Mouse (Mus musculus): ENCODE measurements around the gene Efna5. TPM values are rescaled to one million over a fixed set of nuclear protein-coding genes. Genes with fewer than 3 reads are reported as not detected.

Gene Efna5
- polyA plus RNA-seq, 1 experiment, result 2.8 TPM

DNA sequence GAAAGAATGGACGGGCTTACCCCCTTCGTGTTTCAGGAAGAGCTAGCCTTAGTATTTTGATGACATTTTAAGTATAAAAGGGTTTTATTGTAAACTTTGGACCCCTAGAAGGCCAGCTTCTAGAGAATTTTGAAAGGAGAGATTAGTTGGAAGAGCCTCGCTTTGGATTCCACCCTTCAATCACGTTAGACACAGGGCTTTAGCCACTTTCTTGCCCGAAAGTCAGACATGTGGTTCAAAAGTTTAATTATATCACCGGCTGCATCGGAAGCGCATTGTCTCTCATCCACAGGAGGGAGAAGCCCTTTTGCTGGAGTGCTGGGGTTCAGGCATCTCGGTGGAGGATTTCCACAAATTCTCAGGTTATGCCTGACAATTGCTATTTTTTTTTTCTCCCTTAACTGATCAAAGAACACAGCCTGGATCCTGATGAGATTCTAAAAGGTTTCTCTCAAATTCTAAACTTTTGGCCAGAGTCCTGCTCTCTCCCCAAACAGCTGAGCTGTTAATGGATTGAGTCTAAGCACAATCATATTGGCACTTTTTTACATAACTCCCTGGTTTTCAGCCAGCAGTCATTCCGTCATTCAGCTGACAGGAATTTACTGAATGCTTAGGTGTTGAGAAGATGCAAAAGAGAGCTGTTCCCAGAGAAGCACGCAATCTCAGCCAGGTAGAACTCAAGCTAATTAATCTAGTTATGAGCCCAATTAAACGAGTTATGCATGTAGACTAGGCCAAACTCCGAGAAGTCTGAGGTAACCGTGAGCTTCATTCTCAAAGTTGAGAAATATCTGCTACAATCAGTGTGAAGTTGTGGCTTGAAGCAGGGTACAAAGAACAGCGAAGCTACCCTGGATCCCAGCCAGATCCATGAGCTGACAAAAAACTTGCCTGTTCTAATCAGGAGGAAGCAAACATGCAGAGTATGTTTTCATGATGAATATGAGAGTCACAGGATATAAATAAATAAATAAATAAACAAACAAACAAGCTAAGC is 91.5 kb downstream of the Efna5 start:
- TF ChIP-seq REST (IDR thresholded peaks at IDR 0.05; ENCODE audit: insufficient read depth, insufficient read length) (no peak), USF1 (IDR thresholded peaks at IDR 0.05; ENCODE audit: low read depth) (no peak), TCF12 (IDR thresholded peaks at IDR 0.05; ENCODE audit: insufficient read depth, poor library complexity, severe bottlenecking) (no peak), MYOD1 (IDR thresholded peaks at IDR 0.05; ENCODE audit: control insufficient read depth in 1 of 3, insufficient read length in 2 of 3, low read depth in 2 of 3) (no peak), TCF3 (IDR thresholded peaks at IDR 0.05; ENCODE audit: insufficient read length, low read depth) (no peak), CEBPB (IDR thresholded peaks at IDR 0.05; ENCODE audit: insufficient read depth, poor library complexity, severe bottlenecking) (no peak), SRF (IDR thresholded peaks at IDR 0.05; ENCODE audit: control insufficient read depth, insufficient read length, low read depth) (no peak), POLR2A (IDR thresholded peaks at IDR 0.05; ENCODE audit: insufficient read length, low read depth) (no peak), E2F4 (IDR thresholded peaks at IDR 0.05; ENCODE audit: insufficient read depth) (no peak), MYOG (IDR thresholded peaks at IDR 0.05; ENCODE audit: control insufficient read depth in 1 of 3, insufficient read depth in 1 of 3, insufficient read length in 2 of 3, low read depth in 2 of 3) (no peak), MAX (IDR thresholded peaks at IDR 0.05; ENCODE audit: low read depth) (no peak), POLR2AphosphoS2 (IDR thresholded peaks at IDR 0.05; ENCODE audit: insufficient read length, low read depth) (no peak)
- no peaks in the 10 kb centered on the region for H3K27me3 ChIP-seq (ENCODE audit: control insufficient read depth, insufficient read depth, insufficient read length)
- H3K4me3 ChIP-seq, result no peak overlapping the region
- H3ac ChIP-seq (ENCODE audit: control insufficient read depth, insufficient read length), result no peak overlapping the region
- no peak overlapping the region for H3K4me2 ChIP-seq (ENCODE audit: low read depth)
- peaks cover 10% of the 10 kb centered on the region for H3K79me2 ChIP-seq (ENCODE audit: control insufficient read depth, insufficient read depth)
- no peaks in the 10 kb centered on the region for H3K36me3 ChIP-seq (ENCODE audit: control insufficient read depth, insufficient read depth)

DNA sequence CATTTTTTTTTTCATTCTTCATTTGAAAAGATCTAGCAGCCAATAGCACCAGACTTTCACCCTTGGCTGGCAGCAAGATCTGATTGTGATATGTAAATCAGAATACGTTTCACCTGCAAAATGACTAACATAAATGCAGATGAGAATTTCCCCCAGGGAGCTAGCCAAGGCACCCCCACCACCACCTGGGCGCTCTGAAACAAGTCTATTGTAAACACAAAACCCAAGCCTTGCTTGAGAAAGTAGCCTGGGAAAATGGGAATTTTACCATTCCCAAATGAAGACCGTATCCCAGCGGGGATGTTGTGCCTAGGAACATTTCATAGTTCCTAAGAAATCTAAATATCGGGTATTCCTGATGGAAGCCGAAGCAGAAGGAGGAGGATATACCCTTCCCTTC is 92.3 kb downstream of the Efna5 start:
- Histone ChIP-seq H3K4me3 (no peak overlapping the region), H3K4me2 (ENCODE audit: low read depth) (no peak overlapping the region), H3K36me3 (ENCODE audit: control insufficient read depth, insufficient read depth) (no peaks in the 10 kb centered on the region), H3K27me3 (ENCODE audit: control insufficient read depth, insufficient read depth, insufficient read length) (no peaks in the 10 kb centered on the region), H3ac (ENCODE audit: control insufficient read depth, insufficient read length) (no peak overlapping the region), H3K79me2 (ENCODE audit: control insufficient read depth, insufficient read depth) (peaks cover 10% of the 10 kb centered on the region)
- TF ChIP-seq USF1 (IDR thresholded peaks at IDR 0.05; ENCODE audit: low read depth), result no peak
- no peak for TF ChIP-seq POLR2AphosphoS2 (IDR thresholded peaks at IDR 0.05; ENCODE audit: insufficient read length, low read depth)
- TF ChIP-seq TCF12 (IDR thresholded peaks at IDR 0.05; ENCODE audit: insufficient read depth, poor library complexity, severe bottlenecking), result no peak
- TF ChIP-seq E2F4 (IDR thresholded peaks at IDR 0.05; ENCODE audit: insufficient read depth), result no peak
- TF ChIP-seq MYOD1 (IDR thresholded peaks at IDR 0.05; ENCODE audit: control insufficient read depth in 1 of 3, insufficient read length in 2 of 3, low read depth in 2 of 3), result no peak
- TF ChIP-seq SRF (IDR thresholded peaks at IDR 0.05; ENCODE audit: control insufficient read depth, insufficient read length, low read depth), result no peak
- TF ChIP-seq MAX (IDR thresholded peaks at IDR 0.05; ENCODE audit: low read depth), result no peak
- TF ChIP-seq POLR2A (IDR thresholded peaks at IDR 0.05; ENCODE audit: insufficient read length, low read depth), result no peak
- TF ChIP-seq TCF3 (IDR thresholded peaks at IDR 0.05; ENCODE audit: insufficient read length, low read depth), result no peak
- TF ChIP-seq CEBPB (IDR thresholded peaks at IDR 0.05; ENCODE audit: insufficient read depth, poor library complexity, severe bottlenecking), result no peak
- TF ChIP-seq MYOG (IDR thresholded peaks at IDR 0.05; ENCODE audit: control insufficient read depth in 1 of 3, insufficient read depth in 1 of 3, insufficient read length in 2 of 3, low read depth in 2 of 3), result no peak
- TF ChIP-seq REST (IDR thresholded peaks at IDR 0.05; ENCODE audit: insufficient read depth, insufficient read length), result no peak

DNA sequence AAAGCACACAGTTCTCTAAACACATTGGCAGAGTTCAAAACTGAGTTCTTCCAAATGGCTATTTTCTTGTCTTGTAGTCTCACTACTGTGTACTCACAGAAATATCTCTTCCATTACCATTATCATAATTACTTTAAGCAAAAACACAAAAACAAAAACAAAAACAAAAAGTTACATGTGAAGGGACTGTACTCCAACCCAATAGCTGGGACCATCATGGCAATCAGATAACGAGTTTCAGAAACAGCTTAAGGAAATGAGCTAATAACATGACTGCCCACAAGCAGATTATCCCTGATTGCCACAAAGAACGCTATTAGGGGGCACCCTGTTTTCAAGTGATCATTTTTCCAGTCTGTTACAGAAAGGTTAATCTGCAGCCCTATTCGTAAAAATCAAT is 93.3 kb downstream of the Efna5 start:
- TF ChIP-seq POLR2A (IDR thresholded peaks at IDR 0.05; ENCODE audit: insufficient read length, low read depth) (no peak), CEBPB (IDR thresholded peaks at IDR 0.05; ENCODE audit: insufficient read depth, poor library complexity, severe bottlenecking) (no peak), POLR2AphosphoS2 (IDR thresholded peaks at IDR 0.05; ENCODE audit: insufficient read length, low read depth) (no peak), TCF3 (IDR thresholded peaks at IDR 0.05; ENCODE audit: insufficient read length, low read depth) (no peak), MYOD1 (IDR thresholded peaks at IDR 0.05; ENCODE audit: control insufficient read depth in 1 of 3, insufficient read length in 2 of 3, low read depth in 2 of 3) (no peak), E2F4 (IDR thresholded peaks at IDR 0.05; ENCODE audit: insufficient read depth) (no peak), SRF (IDR thresholded peaks at IDR 0.05; ENCODE audit: control insufficient read depth, insufficient read length, low read depth) (no peak), USF1 (IDR thresholded peaks at IDR 0.05; ENCODE audit: low read depth) (no peak), MAX (IDR thresholded peaks at IDR 0.05; ENCODE audit: low read depth) (no peak), TCF12 (IDR thresholded peaks at IDR 0.05; ENCODE audit: insufficient read depth, poor library complexity, severe bottlenecking) (no peak), MYOG (IDR thresholded peaks at IDR 0.05; ENCODE audit: control insufficient read depth in 1 of 3, insufficient read depth in 1 of 3, insufficient read length in 2 of 3, low read depth in 2 of 3) (no peak), REST (IDR thresholded peaks at IDR 0.05; ENCODE audit: insufficient read depth, insufficient read length) (no peak)
- no peak overlapping the region for H3ac ChIP-seq (ENCODE audit: control insufficient read depth, insufficient read length)
- H3K4me3 ChIP-seq, result no peak overlapping the region
- H3K36me3 ChIP-seq (ENCODE audit: control insufficient read depth, insufficient read depth), result no peaks in the 10 kb centered on the region
- H3K4me2 ChIP-seq (ENCODE audit: low read depth), result no peak overlapping the region
- peaks cover 10% of the 10 kb centered on the region for H3K79me2 ChIP-seq (ENCODE audit: control insufficient read depth, insufficient read depth)
- H3K27me3 ChIP-seq (ENCODE audit: control insufficient read depth, insufficient read depth, insufficient read length), result no peaks in the 10 kb centered on the region

DNA sequence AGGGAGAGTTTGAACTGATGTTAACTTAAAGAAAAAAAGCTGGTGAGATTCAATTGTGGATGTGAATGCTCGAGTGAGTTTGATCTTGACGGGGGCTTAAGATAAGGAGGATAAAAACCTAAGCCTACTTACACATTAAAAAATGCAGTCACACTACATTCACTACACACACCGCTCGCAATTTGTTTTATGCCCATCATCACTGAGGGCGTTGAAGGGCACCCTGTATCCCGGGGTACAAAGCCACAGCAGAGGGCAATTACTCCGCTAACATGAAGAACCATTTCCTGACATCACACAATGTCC is 94.6 kb downstream of the Efna5 start:
- TF ChIP-seq E2F4 (IDR thresholded peaks at IDR 0.05; ENCODE audit: insufficient read depth), result no peak
- TF ChIP-seq MYOG (IDR thresholded peaks at IDR 0.05; ENCODE audit: control insufficient read depth in 1 of 3, insufficient read depth in 1 of 3, insufficient read length in 2 of 3, low read depth in 2 of 3), result no peak
- TF ChIP-seq POLR2AphosphoS2 (IDR thresholded peaks at IDR 0.05; ENCODE audit: insufficient read length, low read depth), result no peak
- no peak for TF ChIP-seq REST (IDR thresholded peaks at IDR 0.05; ENCODE audit: insufficient read depth, insufficient read length)
- TF ChIP-seq TCF12 (IDR thresholded peaks at IDR 0.05; ENCODE audit: insufficient read depth, poor library complexity, severe bottlenecking), result no peak
- no peak for TF ChIP-seq SRF (IDR thresholded peaks at IDR 0.05; ENCODE audit: control insufficient read depth, insufficient read length, low read depth)
- no peak for TF ChIP-seq CEBPB (IDR thresholded peaks at IDR 0.05; ENCODE audit: insufficient read depth, poor library complexity, severe bottlenecking)
- no peak for TF ChIP-seq MYOD1 (IDR thresholded peaks at IDR 0.05; ENCODE audit: control insufficient read depth in 1 of 3, insufficient read length in 2 of 3, low read depth in 2 of 3)
- no peak for TF ChIP-seq MAX (IDR thresholded peaks at IDR 0.05; ENCODE audit: low read depth)
- TF ChIP-seq USF1 (IDR thresholded peaks at IDR 0.05; ENCODE audit: low read depth), result no peak
- no peak for TF ChIP-seq POLR2A (IDR thresholded peaks at IDR 0.05; ENCODE audit: insufficient read length, low read depth)
- TF ChIP-seq TCF3 (IDR thresholded peaks at IDR 0.05; ENCODE audit: insufficient read length, low read depth), result no peak
- no peak overlapping the region for H3K4me2 ChIP-seq (ENCODE audit: low read depth)
- no peaks in the 10 kb centered on the region for H3K36me3 ChIP-seq (ENCODE audit: control insufficient read depth, insufficient read depth)
- H3ac ChIP-seq (ENCODE audit: control insufficient read depth, insufficient read length), result no peak overlapping the region
- no peak overlapping the region for H3K4me3 ChIP-seq
- peaks cover 10% of the 10 kb centered on the region for H3K79me2 ChIP-seq (ENCODE audit: control insufficient read depth, insufficient read depth)
- no peaks in the 10 kb centered on the region for H3K27me3 ChIP-seq (ENCODE audit: control insufficient read depth, insufficient read depth, insufficient read length)
